Comparison of ENCODE assay signal across 11 mouse cellular contexts in genomic region chr12:81719161-81719560, GRCm38 (mm10).
A peak's percentile ranks its signal among the peaks of the same experiment; 100 is the strongest.
DNase-seq lines count a peak whose midpoint lies in the region; ATAC-seq lines count a peak whose summit lies in the region.
"Had no signal": no experiment of that assay in that cellular context is flagged by ENCODE, and none has a peak within 500 bp of the region (broad histone marks: within the 10 kb centered on the region; RNA-seq: fewer than 3 reads in every experiment).

No protein-coding gene starts in this region.

- no peaks in the 10 kb centered on the region for H3K27me3 ChIP-seq in midbrain, embryonic 15.5 days (replicated peaks)
- H3K27me3 ChIP-seq: neural tube, embryonic 12.5 days had no signal

- no peak overlapping the region for H3K27ac ChIP-seq in midbrain, embryonic 15.5 days
- H3K27ac ChIP-seq: neural tube, embryonic 12.5 days had no signal

- no peaks in the 10 kb centered on the region for H3K9me3 ChIP-seq in midbrain, embryonic 15.5 days
- H3K9me3 ChIP-seq: neural tube, embryonic 12.5 days had no signal

- no peak overlapping the region for H3K4me3 ChIP-seq in midbrain, embryonic 15.5 days
- H3K4me3 ChIP-seq: neural tube, embryonic 12.5 days had no signal

- no peak overlapping the region for H3K4me2 ChIP-seq in midbrain, embryonic 15.5 days
- H3K4me2 ChIP-seq: neural tube, embryonic 12.5 days had no signal

- H3K4me1 ChIP-seq in midbrain, embryonic 15.5 days, result no peaks in the 10 kb centered on the region
- H3K4me1 ChIP-seq: neural tube, embryonic 12.5 days had no signal

- ATAC-seq in midbrain, embryonic 15.5 days (replicated peaks), result no peak

- peaks cover 14% of the 10 kb centered on the region; the same call in 1 of the 2 replicates for H3K36me3 ChIP-seq in midbrain, embryonic 15.5 days (replicated peaks)

- no peak overlapping the region for H3K9ac ChIP-seq in midbrain, embryonic 15.5 days
- H3K9ac ChIP-seq: neural tube, embryonic 12.5 days had no signal

- DNase-seq in layer of hippocampus, adult 11-12 months (ENCODE audit: low spot score), result peak; percentile 62
- DNase-seq in layer of hippocampus, adult 18-20 months (ENCODE audit: low spot score in 2 of 2), result no peak
- DNase-seq in MEL-GATA-1-ER (ENCODE audit: extremely low read depth, low read depth), result peak; percentile 92
- DNase-seq in adrenal gland, postnatal 36 days, result peak; percentile 50
- DNase-seq in lung, postnatal 36 days, result peak; percentile 66
- DNase-seq in cerebellum, adult 9-10 months, result no peak
- DNase-seq in thymus, adult 18-20 months, result no peak
- DNase-seq: left cerebral cortex, postnatal 4 days; thymus, postnatal 4 days had no signal

- WGBS in midbrain, embryonic 15.5 days, result 76% methylated on average over 5 of the region's 5 CpGs

Comparison
In these comparisons a context has a peak if more than half of its experiments do, and no peak if none do; other contexts are left out.
1. DNase-seq: peak in layer of hippocampus, adult 11-12 months (single experiment), MEL-GATA-1-ER (single experiment), adrenal gland, postnatal 36 days (2 of 2) and lung, postnatal 36 days (single experiment); none in layer of hippocampus, adult 18-20 months (0 of 2), cerebellum, adult 9-10 months (single experiment) and thymus, adult 18-20 months (0 of 2).